In the genomic region with DNA sequence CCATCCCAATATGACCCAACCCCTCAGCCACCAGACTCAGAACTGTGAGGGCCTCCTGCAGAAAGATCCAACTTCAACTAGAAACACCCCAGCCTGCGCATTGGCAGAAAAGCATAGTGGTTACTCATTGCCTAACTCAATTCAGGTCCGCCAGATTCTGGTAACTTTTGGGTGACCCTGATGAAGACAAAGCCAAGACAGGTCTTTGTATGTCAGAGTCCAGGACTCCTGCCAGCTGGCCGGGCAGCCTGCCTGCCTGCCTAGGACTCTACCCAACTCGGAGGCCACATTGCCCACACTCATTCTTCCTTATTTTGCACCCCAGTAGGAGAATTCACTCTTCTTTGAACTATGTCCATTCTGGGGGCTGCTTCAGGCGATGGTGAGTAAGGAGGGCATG, we compare ENCODE assay signal across 10 mouse cellular contexts. TPM values are rescaled to one million over a fixed set of nuclear protein-coding genes. Genes with fewer than 3 reads are reported as not detected.
DNase-seq lines count a peak whose midpoint lies in the region; ATAC-seq and TF ChIP-seq lines count a peak whose summit lies in the region.
"Had no signal": no experiment of that assay in that cellular context is flagged by ENCODE, and none has a peak within 500 bp of the region (broad histone marks: within the 10 kb centered on the region; RNA-seq: fewer than 3 reads in every experiment).

Gene Gm28230 (plus strand): TSS at position 178 of the 400 bp plus-strand sequence.

- H3K27me3 ChIP-seq in heart, embryonic 10.5 days (ENCODE audit: insufficient read depth, poor library complexity, severe bottlenecking), result peaks cover 100% of the 10 kb centered on the region
- H3K27me3 ChIP-seq in embryonic facial prominence, embryonic 14.5 days (replicated peaks; ENCODE audit: control insufficient read depth, insufficient read depth, low read length), result peaks cover 99% of the 10 kb centered on the region
- no peaks in the 10 kb centered on the region for H3K27me3 ChIP-seq in kidney, postnatal 0 days (ENCODE audit: insufficient read depth, low read length)

- WGBS in heart, embryonic 10.5 days, result 10% methylated on average over 5 of the region's 5 CpGs
- WGBS in embryonic facial prominence, embryonic 14.5 days, result 13% methylated on average over 5 of the region's 5 CpGs
- WGBS in kidney, postnatal 0 days, result 61% methylated on average over 5 of the region's 5 CpGs

- no peaks in the 10 kb centered on the region for H3K36me3 ChIP-seq in heart, embryonic 10.5 days
- H3K36me3 ChIP-seq in embryonic facial prominence, embryonic 14.5 days (ENCODE audit: control insufficient read depth, insufficient read depth, low read length), result no peaks in the 10 kb centered on the region
- H3K36me3 ChIP-seq in kidney, postnatal 0 days (ENCODE audit: insufficient read depth, low read length), result 0 out of 2 replicates have a peak, but pooled peaks cover 4% of the 10 kb centered on the region

- no peak within 1 kb of the TSS for H3K9ac ChIP-seq in embryonic facial prominence, embryonic 14.5 days (ENCODE audit: low read depth, low read length)
- peak within 1 kb of the TSS; percentile 59 for H3K9ac ChIP-seq in kidney, postnatal 0 days (ENCODE audit: low read depth, low read length)

- H3K4me3 ChIP-seq in heart, embryonic 10.5 days, result peak within 1 kb of the TSS; percentile 53
- peak within 1 kb of the TSS; percentile 29 for H3K4me3 ChIP-seq in embryonic facial prominence, embryonic 14.5 days (ENCODE audit: low read depth, low read length)
- H3K4me3 ChIP-seq in kidney, postnatal 0 days (replicated peaks; ENCODE audit: low read depth, low read length), result peak within 1 kb of the TSS; percentile 30

- peak within 1 kb of the TSS; percentile 3; the same call in 1 of the 2 replicates for H3K27ac ChIP-seq in heart, embryonic 10.5 days
- H3K27ac ChIP-seq in embryonic facial prominence, embryonic 14.5 days (replicated peaks; ENCODE audit: low read depth, low read length), result no peak within 1 kb of the TSS
- H3K27ac ChIP-seq in kidney, postnatal 0 days, result peak within 1 kb of the TSS; percentile 76

- no peak for DNase-seq in heart, embryonic 10.5 days (ENCODE audit: low spot score)
- DNase-seq in heart, postnatal 4 days, result no peak
- no peak for DNase-seq in embryonic facial prominence, embryonic 14.5 days (ENCODE audit: low spot score)
- no peak for DNase-seq in kidney, postnatal 0 days (ENCODE audit: low spot score)
- peak; percentile 64 for DNase-seq in neural tube, embryonic 10.5 days (ENCODE audit: extremely low spot score, low spot score)
- DNase-seq in cerebellum, adult 18-20 months, result no peak
- DNase-seq in layer of hippocampus, adult 9-10 months (ENCODE audit: low spot score), result no peak

- H3K4me2 ChIP-seq in embryonic facial prominence, embryonic 14.5 days (ENCODE audit: low read depth, low read length), result peak within 1 kb of the TSS; percentile 40
- peak within 1 kb of the TSS; percentile 65 for H3K4me2 ChIP-seq in kidney, postnatal 0 days (ENCODE audit: low read length)

- no peaks in the 10 kb centered on the region for H3K9me3 ChIP-seq in heart, embryonic 10.5 days
- H3K9me3 ChIP-seq in embryonic facial prominence, embryonic 14.5 days (ENCODE audit: control insufficient read depth, low read length), result no peaks in the 10 kb centered on the region
- H3K9me3 ChIP-seq in kidney, postnatal 0 days (replicated peaks; ENCODE audit: low read length), result no peaks in the 10 kb centered on the region

- peaks cover 14% of the 10 kb centered on the region for H3K4me1 ChIP-seq in heart, embryonic 10.5 days
- H3K4me1 ChIP-seq in embryonic facial prominence, embryonic 14.5 days (ENCODE audit: control insufficient read depth, insufficient read depth, low read length), result 0 out of 2 replicates have a peak, but pooled peaks cover 4% of the 10 kb centered on the region
- H3K4me1 ChIP-seq in kidney, postnatal 0 days (replicated peaks; ENCODE audit: insufficient read depth, low read length), result peaks cover 33% of the 10 kb centered on the region

- no peak for TF ChIP-seq CTCF in kidney, postnatal 0 days (IDR thresholded peaks at IDR 0.05; ENCODE audit: low read depth)

- ATAC-seq in embryonic facial prominence, embryonic 14.5 days (ENCODE audit: low read depth), result no peak
- no peak for ATAC-seq in kidney, postnatal 0 days (replicated peaks; ENCODE audit: low FRiP score, low read depth)
- ATAC-seq in granulocyte monocyte progenitor cell, adult 5-6 weeks (replicated peaks; ENCODE audit: poor library complexity, severe bottlenecking), result no peak

RNA-seq across cellular contexts. Expression of gene Gm28230, which starts in this region (rescaled TPM):
- polyA plus RNA-seq in heart, embryonic 10.5 days (2016; fragmentation: Nextera tagmentation; extraction: Ambion mirVana), result 0.07 and 0.35 TPM in 2 replicates
- total RNA-seq in heart, postnatal 4 days (2021), result not detected
- 0.13 TPM in 1 of 2 replicates, not detected in the other for polyA plus RNA-seq in embryonic facial prominence, embryonic 14.5 days (2014; fragmentation: Nextera tagmentation; extraction: Ambion mirVana)
- polyA plus RNA-seq in kidney, postnatal 0 days (2015; fragmentation: Nextera tagmentation; extraction: Ambion mirVana), result 1.1 and 1.3 TPM in 2 replicates
- total RNA-seq in granulocyte monocyte progenitor cell, adult 5-6 weeks (2014; fragmentation: Nextera tagmentation), result not detected in 2 replicates
- total RNA-seq in granulocyte monocyte progenitor cell, adult 5-6 weeks (2017), result not detected in 2 replicates
- total RNA-seq: common myeloid progenitor, adult 5-6 weeks; MEL had no signal
